14 mouse cellular contexts compared by ENCODE assay signal in genomic region chr7:122260055-122260602, GRCm38 (mm10). TPM values are rescaled to one million over a fixed set of nuclear protein-coding genes. Genes with fewer than 3 reads are reported as not detected.
A peak's percentile ranks its signal among the peaks of the same experiment; 100 is the strongest.
DNase-seq lines count a peak whose midpoint lies in the region; ATAC-seq and TF ChIP-seq lines count a peak whose summit lies in the region.
"Had no signal": no experiment of that assay in that cellular context is flagged by ENCODE, and none has a peak within 500 bp of the region (broad histone marks: within the 10 kb centered on the region; RNA-seq: fewer than 3 reads in every experiment).

No protein-coding gene starts in this region.

- no peak overlapping the region for H3K27ac ChIP-seq in heart, embryonic 12.5 days (ENCODE audit: poor library complexity, severe bottlenecking)
- peak overlapping the region; percentile 48; the same call in 1 of the 2 replicates for H3K27ac ChIP-seq in liver, embryonic 15.5 days (replicated peaks)
- no peak overlapping the region for H3K27ac ChIP-seq in liver, embryonic 12.5 days
- no peak overlapping the region for H3K27ac ChIP-seq in forebrain, postnatal 0 days (ENCODE audit: low read depth, low read length)
- H3K27ac ChIP-seq: heart, adult 2 months had no signal

- 0 out of 2 replicates have a peak, but pooled peaks cover 4% of the 10 kb centered on the region for H3K4me1 ChIP-seq in heart, embryonic 12.5 days (replicated peaks)
- peaks cover 3% of the 10 kb centered on the region; the same call in 1 of the 2 replicates for H3K4me1 ChIP-seq in liver, embryonic 15.5 days (replicated peaks)
- no peaks in the 10 kb centered on the region for H3K4me1 ChIP-seq in liver, embryonic 12.5 days
- no peaks in the 10 kb centered on the region for H3K4me1 ChIP-seq in forebrain, postnatal 0 days (ENCODE audit: insufficient read depth)

- H3K9ac ChIP-seq in heart, embryonic 12.5 days: no peak overlapping the region
- no peak overlapping the region for H3K9ac ChIP-seq in liver, embryonic 15.5 days
- H3K9ac ChIP-seq in liver, embryonic 12.5 days: no peak overlapping the region
- H3K9ac ChIP-seq in forebrain, postnatal 0 days: no peak overlapping the region

- DNase-seq in heart, adult 11 months: peak; percentile 96
- DNase-seq in forebrain, postnatal 0 days: no peak
- no peak for DNase-seq in retina, embryonic 14.5 days (ENCODE audit: low spot score)
- DNase-seq: cerebellum, postnatal 14 days; kidney, postnatal 14 days; right cerebral cortex, postnatal 4 days had no signal

- 78% methylated on average over 5 of the region's 5 CpGs for WGBS in heart, embryonic 12.5 days
- WGBS in liver, embryonic 15.5 days (ENCODE audit: insufficient replicate concordance): 33% methylated on average over 5 of the region's 5 CpGs
- WGBS in liver, embryonic 12.5 days (ENCODE audit: insufficient replicate concordance): 42% methylated on average over 5 of the region's 5 CpGs
- WGBS in forebrain, postnatal 0 days: 87% methylated on average over 5 of the region's 5 CpGs

- ATAC-seq in heart, embryonic 12.5 days (ENCODE audit: insufficient number of reproducible peaks, low FRiP score): no peak
- ATAC-seq in liver, embryonic 15.5 days (ENCODE audit: insufficient read depth): no peak
- ATAC-seq in liver, embryonic 12.5 days: no peak
- peak; percentile 83 for ATAC-seq in common myeloid progenitor, adult 5-6 weeks (replicated peaks; ENCODE audit: low read depth, poor library complexity, severe bottlenecking)
- peak; percentile 70 for ATAC-seq in neutrophil, adult 5-6 weeks (ENCODE audit: extremely low read depth, insufficient number of reproducible peaks, low FRiP score, poor library complexity, severe bottlenecking)
- ATAC-seq in forebrain, postnatal 0 days: no peak
- ATAC-seq: activated CD4-positive, CD25-positive, alpha-beta regulatory T cell, adult 4 months had no signal

- TF ChIP-seq CTCF in forebrain, postnatal 0 days (IDR thresholded peaks at IDR 0.05; ENCODE audit: low read depth): no peak

- H3K9me3 ChIP-seq in heart, embryonic 12.5 days (replicated peaks): no peaks in the 10 kb centered on the region
- no peaks in the 10 kb centered on the region for H3K9me3 ChIP-seq in liver, embryonic 15.5 days (replicated peaks)
- no peaks in the 10 kb centered on the region for H3K9me3 ChIP-seq in liver, embryonic 12.5 days (replicated peaks)
- no peaks in the 10 kb centered on the region for H3K9me3 ChIP-seq in forebrain, postnatal 0 days (ENCODE audit: low read length)

- H3K4me2 ChIP-seq in heart, embryonic 12.5 days: no peak overlapping the region
- H3K4me2 ChIP-seq in liver, embryonic 15.5 days: no peak overlapping the region
- no peak overlapping the region for H3K4me2 ChIP-seq in liver, embryonic 12.5 days
- no peak overlapping the region for H3K4me2 ChIP-seq in forebrain, postnatal 0 days (ENCODE audit: low read depth)

- H3K36me3 ChIP-seq in heart, embryonic 12.5 days: no peaks in the 10 kb centered on the region
- H3K36me3 ChIP-seq in liver, embryonic 15.5 days (replicated peaks): no peaks in the 10 kb centered on the region
- no peaks in the 10 kb centered on the region for H3K36me3 ChIP-seq in liver, embryonic 12.5 days
- no peaks in the 10 kb centered on the region for H3K36me3 ChIP-seq in forebrain, postnatal 0 days (ENCODE audit: insufficient read depth)

- no peaks in the 10 kb centered on the region for H3K27me3 ChIP-seq in heart, embryonic 12.5 days (replicated peaks)
- H3K27me3 ChIP-seq in liver, embryonic 15.5 days: no peaks in the 10 kb centered on the region
- H3K27me3 ChIP-seq in liver, embryonic 12.5 days (replicated peaks): no peaks in the 10 kb centered on the region; the same call in 1 of the 2 replicates
- H3K27me3 ChIP-seq in forebrain, postnatal 0 days (ENCODE audit: insufficient read depth, low read length): no peaks in the 10 kb centered on the region

- no peak overlapping the region for H3K4me3 ChIP-seq in heart, embryonic 12.5 days
- no peak overlapping the region for H3K4me3 ChIP-seq in liver, embryonic 15.5 days (replicated peaks)
- H3K4me3 ChIP-seq in liver, embryonic 12.5 days: no peak overlapping the region
- H3K4me3 ChIP-seq in forebrain, postnatal 0 days (ENCODE audit: low read depth, low read length): no peak overlapping the region
- H3K4me3 ChIP-seq: heart, adult 2 months had no signal

RNA-seq across cellular contexts. Expression of gene Prkcb, which starts 28.4 kb away (rescaled TPM):
- polyA plus RNA-seq in heart, embryonic 12.5 days (2016; fragmentation: Nextera tagmentation; extraction: Ambion mirVana): 9.0 and 10.5 TPM in 2 replicates
- polyA plus RNA-seq in liver, embryonic 15.5 days (2015; fragmentation: Nextera tagmentation; extraction: Ambion mirVana): 4.0 and 5.1 TPM in 2 replicates
- polyA plus RNA-seq in liver, embryonic 12.5 days (2016; fragmentation: Nextera tagmentation; extraction: Ambion mirVana): 2.0 and 2.3 TPM in 2 replicates
- total RNA-seq in common myeloid progenitor, adult 5-6 weeks (2017): 3.7 and 4.8 TPM in 2 replicates
- 440 and 446 TPM in 2 replicates for total RNA-seq in neutrophil, adult 5-6 weeks (2017)
- total RNA-seq in forebrain, postnatal 0 days (2014; rRNA removed): 182 and 207 TPM in 2 replicates
- 91.8 and 145 TPM in 2 replicates for polyA plus RNA-seq in forebrain, postnatal 0 days (2015; fragmentation: Nextera tagmentation; extraction: Ambion mirVana)

RNA-seq across cellular contexts. Expression of gene Chp2, which starts 40.8 kb away (rescaled TPM):
- polyA plus RNA-seq in heart, embryonic 12.5 days (2016; fragmentation: Nextera tagmentation; extraction: Ambion mirVana): 0.15 and 0.42 TPM in 2 replicates
- polyA plus RNA-seq in liver, embryonic 15.5 days (2015; fragmentation: Nextera tagmentation; extraction: Ambion mirVana): 1.5 and 2.0 TPM in 2 replicates
- polyA plus RNA-seq in liver, embryonic 12.5 days (2016; fragmentation: Nextera tagmentation; extraction: Ambion mirVana): 0.21 and 0.47 TPM in 2 replicates
- 0.24 TPM in 1 of 2 replicates, not detected in the other for total RNA-seq in common myeloid progenitor, adult 5-6 weeks (2017)
- total RNA-seq in neutrophil, adult 5-6 weeks (2017): not detected in 2 replicates
- total RNA-seq in forebrain, postnatal 0 days (2014; rRNA removed): 1.00 and 1.5 TPM in 2 replicates
- 0.98 and 1.1 TPM in 2 replicates for polyA plus RNA-seq in forebrain, postnatal 0 days (2015; fragmentation: Nextera tagmentation; extraction: Ambion mirVana)
- polyA plus RNA-seq: activated CD4-positive, CD25-positive, alpha-beta regulatory T cell, adult 4 months; C2C12 had no signal

Comparison
In these comparisons a context has a peak if more than half of its experiments do, and no peak if none do; other contexts are left out.
1. ATAC-seq: peak in common myeloid progenitor, adult 5-6 weeks (single experiment) and neutrophil, adult 5-6 weeks (single experiment); none in heart, embryonic 12.5 days (single experiment), liver, embryonic 15.5 days (single experiment), liver, embryonic 12.5 days (single experiment) and forebrain, postnatal 0 days (single experiment).